Mouse (Mus musculus): ENCODE measurements around the gene Kcnh6. TPM values are rescaled to one million over a fixed set of nuclear protein-coding genes. Genes with fewer than 3 reads are reported as not detected.

Kcnh6 gene
- polyA plus RNA-seq (2015; fragmentation: Nextera tagmentation; extraction: Ambion mirVana) = 0.62 and 0.89 TPM in 2 replicates

DNA sequence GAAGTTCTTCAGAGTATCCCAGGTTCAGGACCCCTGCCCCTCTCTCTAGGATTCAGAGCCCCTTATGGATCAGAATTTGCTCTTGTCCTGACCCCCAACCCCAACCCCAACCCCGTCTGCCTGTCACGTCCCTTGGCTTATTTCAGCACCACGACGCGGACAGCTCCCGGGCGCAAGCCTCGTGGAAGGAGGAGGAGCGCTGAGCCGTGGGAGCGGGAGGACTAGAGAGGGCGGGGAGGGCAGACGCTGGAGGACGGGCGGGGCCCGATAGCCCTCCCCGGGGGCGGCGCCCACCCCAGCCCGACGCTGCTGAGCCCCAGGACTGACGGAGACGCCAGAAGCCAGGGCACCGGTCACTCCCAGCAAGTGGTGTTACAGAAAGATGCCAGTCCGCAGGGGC lies at the start of gene Kcnh6:
TSS of gene Kcnh6 (plus strand) at position 304 of the 400 bp plus-strand sequence.
- Histone ChIP-seq H3K4me1 (replicated peaks; ENCODE audit: control insufficient read depth, insufficient read depth, low read length) (peaks cover 8% of the 10 kb centered on the region; the same call in 1 of the 2 replicates), H3K4me3 (replicated peaks; ENCODE audit: low read length) (no peak within 1 kb of the TSS), H3K4me2 (ENCODE audit: low read length) (peak within 1 kb of the TSS; percentile 36), H3K9me3 (ENCODE audit: control insufficient read depth, low read length) (no peaks in the 10 kb centered on the region), H3K9ac (replicated peaks; ENCODE audit: low read depth, low read length) (no peak within 1 kb of the TSS), H3K36me3 (ENCODE audit: control insufficient read depth, insufficient read depth) (no peaks in the 10 kb centered on the region), H3K27ac (ENCODE audit: low read length) (no peak within 1 kb of the TSS), H3K27me3 (replicated peaks; ENCODE audit: control insufficient read depth, insufficient read depth, low read length) (peaks cover 3% of the 10 kb centered on the region; the same call in 1 of the 2 replicates)
- ATAC-seq = no peak
- 2% methylated on average over 21 of the region's 25 CpGs for WGBS

DNA sequence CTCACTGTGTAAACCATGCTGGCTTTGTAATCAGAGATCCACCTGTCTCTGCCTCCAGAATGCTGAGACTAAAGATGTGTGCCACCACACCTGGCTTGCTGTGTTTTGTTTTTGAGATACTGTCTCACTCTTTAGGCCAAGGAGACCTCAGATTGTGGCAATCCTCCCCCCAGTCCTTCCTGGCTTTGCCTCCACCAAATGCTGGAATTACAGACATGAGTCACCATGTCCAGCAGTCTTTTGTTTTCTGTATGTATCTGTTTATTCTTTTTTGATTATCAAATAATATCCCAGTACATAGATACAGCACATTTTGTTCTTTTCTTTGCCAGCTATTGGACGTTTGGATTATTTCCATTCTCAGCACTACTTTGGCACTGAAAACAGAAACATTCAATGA lies 49.4 kb upstream of the Kcnh6 start:
- Histone ChIP-seq H3K27ac (ENCODE audit: low read length) (no peak overlapping the region), H3K4me3 (replicated peaks; ENCODE audit: low read length) (no peak overlapping the region), H3K4me1 (replicated peaks; ENCODE audit: control insufficient read depth, insufficient read depth, low read length) (peaks cover 7% of the 10 kb centered on the region), H3K9me3 (ENCODE audit: control insufficient read depth, low read length) (no peaks in the 10 kb centered on the region), H3K27me3 (replicated peaks; ENCODE audit: control insufficient read depth, insufficient read depth, low read length) (no peaks in the 10 kb centered on the region), H3K9ac (replicated peaks; ENCODE audit: low read depth, low read length) (no peak overlapping the region), H3K36me3 (ENCODE audit: control insufficient read depth, insufficient read depth) (no peaks in the 10 kb centered on the region), H3K4me2 (ENCODE audit: low read length) (no peak overlapping the region)
- WGBS = 32% methylated on average over 1 of the region's 1 CpGs
- no peak for ATAC-seq

DNA sequence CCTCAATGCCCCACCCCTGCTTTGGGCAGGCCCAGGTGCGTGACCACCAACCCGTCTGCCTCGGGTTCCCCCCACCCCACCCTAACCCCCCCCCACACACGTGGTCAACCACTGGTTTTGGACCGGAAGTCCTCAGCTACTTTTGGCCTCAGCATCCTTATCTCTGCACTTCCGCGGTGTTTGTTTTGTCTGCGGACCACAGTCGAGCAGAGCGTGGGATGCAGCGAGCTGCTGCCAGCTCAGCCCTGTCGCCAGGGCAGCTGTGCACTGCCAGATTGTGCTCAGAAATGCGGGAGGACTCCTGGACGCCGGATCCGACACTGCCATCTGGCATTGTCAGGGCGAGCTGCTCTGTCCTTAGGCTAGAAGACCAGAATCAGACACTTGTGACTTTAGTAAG lies 48.6 kb upstream of the Kcnh6 start:
- no peaks in the 10 kb centered on the region for H3K36me3 ChIP-seq (ENCODE audit: control insufficient read depth, insufficient read depth)
- no peak overlapping the region for H3K27ac ChIP-seq (ENCODE audit: low read length)
- no peaks in the 10 kb centered on the region for H3K27me3 ChIP-seq (replicated peaks; ENCODE audit: control insufficient read depth, insufficient read depth, low read length)
- H3K4me2 ChIP-seq (ENCODE audit: low read length) = no peak overlapping the region; the same call in 1 of the 2 replicates
- H3K4me1 ChIP-seq (replicated peaks; ENCODE audit: control insufficient read depth, insufficient read depth, low read length) = peaks cover 7% of the 10 kb centered on the region
- no peak overlapping the region for H3K9ac ChIP-seq (replicated peaks; ENCODE audit: low read depth, low read length)
- H3K4me3 ChIP-seq (replicated peaks; ENCODE audit: low read length) = no peak overlapping the region
- 54% methylated on average over 17 of the region's 17 CpGs for WGBS
- ATAC-seq = 0 out of 2 replicates have a peak, but pooled peaks have one; percentile 47
- no peaks in the 10 kb centered on the region for H3K9me3 ChIP-seq (ENCODE audit: control insufficient read depth, low read length)

DNA sequence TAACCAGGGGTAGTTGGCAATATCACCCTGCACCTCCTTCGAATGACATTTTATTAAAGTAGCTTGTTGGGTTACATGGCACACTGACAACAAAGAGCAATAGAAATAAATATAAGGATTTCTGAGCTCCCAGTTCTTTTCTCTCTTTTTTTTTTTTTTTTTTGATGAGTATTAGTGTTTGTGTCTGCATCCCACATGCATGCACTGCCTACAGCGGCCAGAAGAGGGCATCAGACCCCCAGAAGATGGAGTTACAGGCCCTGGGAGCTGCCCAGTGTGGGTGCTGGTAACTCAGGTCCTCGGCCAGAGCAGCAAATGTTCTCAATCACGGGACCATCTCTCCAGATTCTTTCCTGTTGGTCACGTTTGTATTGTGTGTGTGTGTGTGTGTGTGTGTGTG lies 43.2 kb upstream of the Kcnh6 start:
- no peak overlapping the region for H3K27ac ChIP-seq (ENCODE audit: low read length)
- no peak overlapping the region for H3K4me3 ChIP-seq (replicated peaks; ENCODE audit: low read length)
- WGBS = 76% methylated on average over 5 of the region's 5 CpGs
- no peaks in the 10 kb centered on the region for H3K9me3 ChIP-seq (ENCODE audit: control insufficient read depth, low read length)
- H3K27me3 ChIP-seq (replicated peaks; ENCODE audit: control insufficient read depth, insufficient read depth, low read length) = peaks cover 13% of the 10 kb centered on the region
- H3K4me2 ChIP-seq (ENCODE audit: low read length) = no peak overlapping the region
- no peak overlapping the region for H3K9ac ChIP-seq (replicated peaks; ENCODE audit: low read depth, low read length)
- peaks cover 12% of the 10 kb centered on the region for H3K4me1 ChIP-seq (replicated peaks; ENCODE audit: control insufficient read depth, insufficient read depth, low read length)
- H3K36me3 ChIP-seq (ENCODE audit: control insufficient read depth, insufficient read depth) = no peaks in the 10 kb centered on the region
- no peak for ATAC-seq

DNA sequence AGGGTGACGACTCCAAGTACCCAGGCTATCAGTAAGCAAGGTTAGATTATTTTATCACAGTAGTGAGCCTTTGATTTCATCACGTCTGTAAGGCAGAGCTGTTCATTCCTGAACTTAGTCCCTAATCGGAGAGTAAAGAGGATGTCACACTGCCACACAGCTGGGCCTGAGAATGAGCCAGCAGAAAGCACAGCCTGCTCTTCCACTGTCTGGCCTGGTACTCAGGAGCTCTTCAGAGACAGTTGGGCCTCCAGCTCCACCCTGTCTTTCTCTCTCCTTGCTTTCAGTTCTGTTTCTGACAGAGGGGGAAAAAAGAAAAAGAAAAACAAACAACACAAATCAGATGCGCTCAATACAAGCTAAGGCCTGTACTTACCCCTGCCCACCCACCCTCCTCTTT lies 41.6 kb upstream of the Kcnh6 start:
- Histone ChIP-seq H3K27me3 (replicated peaks; ENCODE audit: control insufficient read depth, insufficient read depth, low read length) (peaks cover 13% of the 10 kb centered on the region), H3K36me3 (ENCODE audit: control insufficient read depth, insufficient read depth) (no peaks in the 10 kb centered on the region), H3K27ac (ENCODE audit: low read length) (no peak overlapping the region), H3K9me3 (ENCODE audit: control insufficient read depth, low read length) (no peaks in the 10 kb centered on the region), H3K4me3 (replicated peaks; ENCODE audit: low read length) (no peak overlapping the region), H3K4me2 (ENCODE audit: low read length) (no peak overlapping the region), H3K4me1 (replicated peaks; ENCODE audit: control insufficient read depth, insufficient read depth, low read length) (peaks cover 12% of the 10 kb centered on the region), H3K9ac (replicated peaks; ENCODE audit: low read depth, low read length) (no peak overlapping the region)
- no peak for ATAC-seq
- 74% methylated on average over 4 of the region's 4 CpGs for WGBS

DNA sequence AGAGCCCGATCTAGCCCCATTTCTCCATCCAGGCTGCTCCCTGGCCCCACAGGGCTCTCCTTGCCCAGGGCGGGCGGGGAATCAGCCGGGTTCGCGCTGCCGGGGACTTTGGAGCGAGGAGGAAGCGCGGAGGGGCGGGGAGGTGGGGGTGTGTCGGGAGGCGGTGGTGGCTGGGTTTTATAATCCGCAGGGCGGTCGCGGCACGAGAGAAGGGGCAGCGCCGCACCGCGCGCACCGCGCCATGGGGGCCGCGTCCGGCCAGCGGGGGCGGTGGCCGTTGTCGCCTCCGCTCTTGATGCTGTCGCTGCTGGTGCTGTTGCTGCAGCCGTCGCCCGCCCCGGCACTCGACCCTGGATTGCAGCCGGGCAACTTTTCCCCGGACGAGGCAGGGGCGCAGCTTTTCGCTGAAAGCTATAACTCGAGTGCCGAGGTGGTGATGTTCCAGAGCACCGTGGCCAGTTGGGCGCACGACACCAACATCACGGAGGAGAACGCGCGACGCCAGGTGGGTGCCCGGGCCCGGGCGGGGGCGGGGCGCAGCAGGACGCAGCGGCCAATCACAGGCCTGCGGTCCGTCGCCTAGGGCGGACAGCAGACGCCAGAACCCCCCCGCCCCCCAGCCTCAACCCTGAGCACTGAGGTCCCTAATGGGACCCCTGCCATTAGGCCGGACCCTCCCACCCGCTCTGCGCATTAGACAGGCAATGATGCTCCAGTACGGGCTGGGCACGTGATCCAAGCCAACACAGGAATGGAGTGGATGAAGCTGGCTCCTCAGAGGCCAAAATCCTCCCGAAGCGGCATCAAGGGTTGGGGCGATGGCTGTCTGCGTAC lies 40.0 kb upstream of the Kcnh6 start, which contains the start of gene Ace:
TSS of gene Ace (plus strand) at position 205 of the 834 bp plus-strand sequence.
- Histone ChIP-seq H3K27me3 (replicated peaks; ENCODE audit: control insufficient read depth, insufficient read depth, low read length) (peaks cover 13% of the 10 kb centered on the region), H3K4me1 (replicated peaks; ENCODE audit: control insufficient read depth, insufficient read depth, low read length) (peaks cover 12% of the 10 kb centered on the region), H3K4me3 (replicated peaks; ENCODE audit: low read length) (peak within 1 kb of the TSS; percentile 58), H3K27ac (ENCODE audit: low read length) (no peak within 1 kb of the TSS), H3K4me2 (ENCODE audit: low read length) (peak within 1 kb of the TSS; percentile 97), H3K9me3 (ENCODE audit: control insufficient read depth, low read length) (no peaks in the 10 kb centered on the region), H3K36me3 (ENCODE audit: control insufficient read depth, insufficient read depth) (no peaks in the 10 kb centered on the region), H3K9ac (replicated peaks; ENCODE audit: low read depth, low read length) (peak within 1 kb of the TSS; percentile 58)
- peak; percentile 73 for ATAC-seq
- under 1% methylated on average over 69 of the region's 76 CpGs for WGBS

DNA sequence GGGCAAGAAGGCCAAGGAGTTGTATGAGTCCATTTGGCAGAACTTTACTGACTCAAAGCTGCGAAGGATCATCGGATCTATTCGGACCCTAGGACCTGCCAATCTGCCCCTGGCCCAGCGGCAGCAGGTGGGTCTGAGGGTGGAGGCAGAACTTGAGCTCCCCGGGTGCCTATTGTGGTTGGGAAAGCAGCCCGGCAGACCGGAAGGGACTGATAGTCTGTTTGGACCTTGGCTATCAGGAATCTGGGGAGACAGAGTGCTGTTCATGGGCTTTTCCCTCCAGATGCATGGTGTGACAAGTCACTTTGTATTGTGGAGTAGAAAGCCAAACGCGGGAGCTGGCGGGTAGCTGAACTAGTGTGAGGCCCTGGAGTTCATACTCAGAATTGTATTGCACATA lies 39.0 kb upstream of the Kcnh6 start:
- Histone ChIP-seq H3K27ac (ENCODE audit: low read length) (no peak overlapping the region), H3K9ac (replicated peaks; ENCODE audit: low read depth, low read length) (no peak overlapping the region), H3K4me2 (ENCODE audit: low read length) (no peak overlapping the region; the same call in 1 of the 2 replicates), H3K4me1 (replicated peaks; ENCODE audit: control insufficient read depth, insufficient read depth, low read length) (peaks cover 12% of the 10 kb centered on the region), H3K36me3 (ENCODE audit: control insufficient read depth, insufficient read depth) (no peaks in the 10 kb centered on the region), H3K9me3 (ENCODE audit: control insufficient read depth, low read length) (no peaks in the 10 kb centered on the region), H3K27me3 (replicated peaks; ENCODE audit: control insufficient read depth, insufficient read depth, low read length) (peaks cover 13% of the 10 kb centered on the region), H3K4me3 (replicated peaks; ENCODE audit: low read length) (no peak overlapping the region)
- no peak for ATAC-seq
- 47% methylated on average over 10 of the region's 10 CpGs for WGBS

DNA sequence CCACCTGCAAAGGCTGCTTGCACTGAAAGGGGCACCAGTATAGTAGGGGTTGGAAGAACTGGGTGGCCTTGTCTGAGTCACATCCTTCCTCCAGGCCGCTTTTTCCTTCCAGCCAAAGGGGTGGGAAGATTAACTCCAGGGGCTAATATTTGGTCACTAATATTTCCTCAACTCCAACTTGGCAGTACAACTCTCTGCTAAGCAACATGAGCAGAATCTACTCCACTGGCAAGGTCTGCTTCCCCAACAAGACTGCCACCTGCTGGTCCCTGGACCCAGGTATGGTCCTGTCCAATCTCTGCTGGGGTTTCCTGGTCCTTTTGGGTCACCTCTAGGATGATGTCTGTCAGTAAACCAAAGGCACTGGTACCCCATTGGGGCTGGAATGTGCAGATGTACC lies 38.4 kb upstream of the Kcnh6 start:
- no peaks in the 10 kb centered on the region for H3K9me3 ChIP-seq (ENCODE audit: control insufficient read depth, low read length)
- H3K4me3 ChIP-seq (replicated peaks; ENCODE audit: low read length) = no peak overlapping the region
- H3K9ac ChIP-seq (replicated peaks; ENCODE audit: low read depth, low read length) = no peak overlapping the region
- peaks cover 12% of the 10 kb centered on the region for H3K4me1 ChIP-seq (replicated peaks; ENCODE audit: control insufficient read depth, insufficient read depth, low read length)
- H3K4me2 ChIP-seq (ENCODE audit: low read length) = no peak overlapping the region
- WGBS = 60% methylated on average over 1 of the region's 1 CpGs
- ATAC-seq = no peak
- peaks cover 13% of the 10 kb centered on the region for H3K27me3 ChIP-seq (replicated peaks; ENCODE audit: control insufficient read depth, insufficient read depth, low read length)
- no peaks in the 10 kb centered on the region for H3K36me3 ChIP-seq (ENCODE audit: control insufficient read depth, insufficient read depth)
- H3K27ac ChIP-seq (ENCODE audit: low read length) = no peak overlapping the region

DNA sequence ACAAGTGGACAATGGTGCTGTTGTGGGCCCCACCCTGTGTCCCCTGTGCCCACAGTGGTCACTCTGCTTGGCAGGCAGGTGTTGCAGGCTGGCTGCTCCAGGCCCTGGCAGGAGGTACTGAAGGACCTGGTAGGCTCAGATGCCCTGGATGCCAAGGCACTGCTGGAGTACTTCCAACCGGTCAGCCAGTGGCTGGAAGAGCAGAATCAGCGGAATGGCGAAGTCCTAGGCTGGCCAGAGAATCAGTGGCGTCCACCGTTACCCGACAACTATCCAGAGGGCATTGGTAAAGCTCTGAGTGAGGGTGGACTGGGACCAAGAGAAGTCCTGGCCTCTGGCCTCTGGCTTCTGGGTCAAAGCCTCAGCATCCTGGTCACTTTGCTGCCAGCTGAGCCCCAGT lies 33.3 kb upstream of the Kcnh6 start:
- Histone ChIP-seq H3K36me3 (ENCODE audit: control insufficient read depth, insufficient read depth) (no peaks in the 10 kb centered on the region), H3K27me3 (replicated peaks; ENCODE audit: control insufficient read depth, insufficient read depth, low read length) (no peaks in the 10 kb centered on the region), H3K27ac (ENCODE audit: low read length) (no peak overlapping the region), H3K4me1 (replicated peaks; ENCODE audit: control insufficient read depth, insufficient read depth, low read length) (no peaks in the 10 kb centered on the region), H3K4me3 (replicated peaks; ENCODE audit: low read length) (no peak overlapping the region), H3K9me3 (ENCODE audit: control insufficient read depth, low read length) (no peaks in the 10 kb centered on the region), H3K9ac (replicated peaks; ENCODE audit: low read depth, low read length) (no peak overlapping the region), H3K4me2 (ENCODE audit: low read length) (no peak overlapping the region)
- ATAC-seq = no peak
- 92% methylated on average over 6 of the region's 6 CpGs for WGBS

All from forebrain, embryonic 16.5 days (tissue).